Mouse (Mus musculus) MEL (cell line): ENCODE results near the gene Ssc5d. TPM values are rescaled to one million over a fixed set of nuclear protein-coding genes. Genes with fewer than 3 reads are reported as not detected.
A peak's percentile ranks its signal among the peaks of the same experiment; 100 is the strongest.
"Not testable (repeated sequence)": the region's sequence is repeated elsewhere in the genome, so short reads cannot be mapped to it uniquely, and the experiment has no call there.

Experiments
- DNase-seq: peaks from one replicate; pipeline ENCODE4 v3.0.0; 2011; ENCODE audit warnings: low read depth, low spot score
- H3K27ac ChIP-seq: 2 replicates; pipeline ENCODE4 v1.5.1; 2012; ENCODE audit warnings: low read depth, mild to moderate bottlenecking, control low read depth, low read length, moderate library complexity; ENCODE audit not compliant: control insufficient read depth
- H3K27me3 ChIP-seq, 2 experiments: fragments of 150-350 bp in 1 of 2; sonication (generic) in 1 of 2; 2 replicates each; pipeline ENCODE4 v1.6.1; 2012; ENCODE audit warnings: low read length in 2 of 2, mild to moderate bottlenecking in 2 of 2, improper control_type of control experiment in 1 of 2, moderate library complexity in 1 of 2; ENCODE audit not compliant: insufficient read depth in 2 of 2, control insufficient read depth in 1 of 2
- H3K36me3 ChIP-seq, 2 experiments: 2 replicates each; pipeline ENCODE4 v1.6.1; 2012 to 2014; ENCODE audit warnings: low read length in 2 of 2, improper control_type of control experiment in 1 of 2, inconsistent platforms in 1 of 2, mild to moderate bottlenecking in 1 of 2; ENCODE audit not compliant: insufficient read depth in 2 of 2, control insufficient read depth in 1 of 2
- H3K4me1 ChIP-seq, 2 experiments: fragments of 150-350 bp in 1 of 2; sonication (generic) in 1 of 2; 2 replicates each; pipeline ENCODE4 v1.6.1; 2012; ENCODE audit warnings: low read length in 2 of 2, improper control_type of control experiment in 1 of 2, mild to moderate bottlenecking in 1 of 2; ENCODE audit not compliant: insufficient read depth in 2 of 2, control insufficient read depth in 1 of 2
- H3K4me3 ChIP-seq, 2 experiments: fragments of 150-350 bp in 1 of 2; sonication (generic) in 1 of 2; 2 replicates each; pipeline ENCODE4 v1.5.1; 2012; ENCODE audit warnings: low read depth in 2 of 2, low read length in 2 of 2, mild to moderate bottlenecking in 2 of 2, moderate library complexity in 2 of 2, control low read depth in 1 of 2, improper control_type of control experiment in 1 of 2; ENCODE audit not compliant: control insufficient read depth in 1 of 2, insufficient read depth in 1 of 2
- H3K79me2 ChIP-seq: 2 replicates; pipeline ENCODE4 v1.6.1; 2012; ENCODE audit warnings: mild to moderate bottlenecking, low read length, moderate library complexity; ENCODE audit not compliant: control insufficient read depth, poor library complexity, insufficient read depth
- H3K9ac ChIP-seq: 2 replicates; pipeline ENCODE4 v1.6.1; 2012; ENCODE audit warnings: low read depth, mild to moderate bottlenecking, control low read depth, low read length, moderate library complexity; ENCODE audit not compliant: control insufficient read depth, poor library complexity, severe bottlenecking
- H3K9me3 ChIP-seq: fragments of 150-350 bp; sonication (generic); replicated peaks from 2 replicates; pipeline ENCODE4 v1.6.1; 2012; ENCODE audit warnings: mild to moderate bottlenecking, low read length, improper control_type of control experiment, moderate library complexity; ENCODE audit not compliant: insufficient read depth
- BHLHE40 ChIP-seq: IDR thresholded peaks from 2 replicates; pipeline ENCODE4 v1.6.1; 2012; ENCODE audit warnings: low read depth, mild to moderate bottlenecking, inconsistent platforms, low read length, improper control_type of control experiment, borderline replicate concordance
- CHD2 ChIP-seq: IDR thresholded peaks from 2 replicates; pipeline ENCODE4 v1.6.1; 2011; ENCODE audit warnings: low read length, improper control_type of control experiment
- CTCF ChIP-seq, 3 experiments: IDR thresholded peaks in 2 of 3; conservative IDR thresholded peaks in 1 of 3; 2 replicates each; pipeline ENCODE4 v1.5.1; 2011 to 2012; ENCODE audit warnings: low read length in 3 of 3, low read depth in 2 of 3, mild to moderate bottlenecking in 2 of 3, improper control_type of control experiment in 1 of 3, inconsistent platforms in 1 of 3, mixed read lengths in 1 of 3, moderate library complexity in 1 of 3; ENCODE audit not compliant: control insufficient read depth in 1 of 3, insufficient read depth in 1 of 3, poor library complexity in 1 of 3, severe bottlenecking in 1 of 3
- E2F4 ChIP-seq: IDR thresholded peaks from 2 replicates; pipeline ENCODE4 v1.6.1; 2011; ENCODE audit warnings: low read depth, low read length, improper control_type of control experiment, borderline replicate concordance
- ELF1 ChIP-seq: IDR thresholded peaks from 2 replicates; pipeline ENCODE4 v1.6.1; 2014; ENCODE audit warnings: low read depth, mild to moderate bottlenecking, inconsistent platforms, low read length, improper control_type of control experiment, moderate library complexity
- EP300 ChIP-seq, 2 experiments: IDR thresholded peaks; 2 replicates each; pipeline ENCODE4 v1.6.1; 2011; ENCODE audit warnings: improper control_type of control experiment in 2 of 2, low read length in 2 of 2, low read depth in 1 of 2, mild to moderate bottlenecking in 1 of 2
- MAZ ChIP-seq: IDR thresholded peaks from 2 replicates; pipeline ENCODE4 v1.6.1; 2012; ENCODE audit warnings: low read depth, mild to moderate bottlenecking, inconsistent platforms, low read length, improper control_type of control experiment
- MYB ChIP-seq: IDR thresholded peaks from 2 replicates; pipeline ENCODE4 v1.6.1; 2011; ENCODE audit warnings: mild to moderate bottlenecking, low read depth, low read length, improper control_type of control experiment
- MYC ChIP-seq: IDR thresholded peaks from 2 replicates; pipeline ENCODE4 v1.6.1; 2011; ENCODE audit warnings: low read depth, mild to moderate bottlenecking, low read length, improper control_type of control experiment, moderate library complexity
- NELFE ChIP-seq: IDR thresholded peaks from 2 replicates; pipeline ENCODE4 v1.6.1; 2011; ENCODE audit warnings: low read depth, low read length, improper control_type of control experiment
- POLR2AphosphoS2 ChIP-seq: IDR thresholded peaks from 2 replicates; pipeline ENCODE4 v1.6.1; 2011; ENCODE audit warnings: low read length, improper control_type of control experiment
- RAD21 ChIP-seq: IDR thresholded peaks from 2 replicates; pipeline ENCODE4 v1.6.1; 2011; ENCODE audit warnings: mild to moderate bottlenecking, low read depth, low read length, improper control_type of control experiment
- RCOR1 ChIP-seq: IDR thresholded peaks from 2 replicates; pipeline ENCODE4 v1.6.1; 2012; ENCODE audit warnings: low read depth, mild to moderate bottlenecking, inconsistent platforms, low read length, improper control_type of control experiment
- SIN3A ChIP-seq: IDR thresholded peaks from 2 replicates; pipeline ENCODE4 v1.6.1; 2012; ENCODE audit warnings: low read length, improper control_type of control experiment, inconsistent platforms
- SMC3 ChIP-seq: IDR thresholded peaks from 2 replicates; pipeline ENCODE4 v1.6.1; 2011; ENCODE audit warnings: low read depth, low read length, improper control_type of control experiment
- TCF12 ChIP-seq: IDR thresholded peaks from 2 replicates; pipeline ENCODE4 v1.6.1; 2014; ENCODE audit warnings: low read depth, mild to moderate bottlenecking, inconsistent platforms, low read length, improper control_type of control experiment, moderate library complexity
- UBTF ChIP-seq: IDR thresholded peaks from 2 replicates; pipeline ENCODE4 v1.6.1; 2012; ENCODE audit warnings: low read depth, mild to moderate bottlenecking, inconsistent platforms, low read length, improper control_type of control experiment, moderate library complexity, borderline replicate concordance; ENCODE audit not compliant: insufficient read depth
- USF1 ChIP-seq: IDR thresholded peaks from 2 replicates; pipeline ENCODE4 v1.6.1; 2014; ENCODE audit warnings: low read depth, mild to moderate bottlenecking, inconsistent platforms, low read length, improper control_type of control experiment, moderate library complexity
- USF2 ChIP-seq, 2 experiments: IDR thresholded peaks; 2 replicates each; pipeline ENCODE4 v1.6.1; 2011 to 2012; ENCODE audit warnings: improper control_type of control experiment in 2 of 2, low read length in 2 of 2, borderline replicate concordance in 1 of 2, inconsistent platforms in 1 of 2, low read depth in 1 of 2, mild to moderate bottlenecking in 1 of 2; ENCODE audit not compliant: insufficient read depth in 1 of 2
- ZKSCAN1 ChIP-seq: IDR thresholded peaks from 2 replicates; pipeline ENCODE4 v1.6.1; 2012; ENCODE audit warnings: low read depth, mild to moderate bottlenecking, inconsistent platforms, low read length, improper control_type of control experiment, moderate library complexity
- polyA plus RNA-seq, 2 experiments: library from polyadenylated mRNA; stranded (reverse) in 1 of 2; unstranded in 1 of 2; fragments of >175 nt in 1 of 2; fragments of >200 nt in 1 of 2; gene quantifications; 2 replicates each; pipeline versions ENCODE4 v1.2.1 to v1.2.4; 2012; ENCODE audit warnings: low replicate concordance in 2 of 2, low read depth in 1 of 2; ENCODE audit not compliant: insufficient read length in 2 of 2, insufficient read depth in 1 of 2, missing spikeins in 1 of 2
- total RNA-seq: library from RNA; depleted of rRNA; stranded (reverse); fragments of 300-350 nt; gene quantifications from 2 replicates; pipeline ENCODE4 v1.2.3, GENCODE M21; 2012

The Ssc5d gene
- total and polyA plus RNA-seq, 3 experiments: 0.04 to 0.17 TPM; not detected in 1

DNA sequence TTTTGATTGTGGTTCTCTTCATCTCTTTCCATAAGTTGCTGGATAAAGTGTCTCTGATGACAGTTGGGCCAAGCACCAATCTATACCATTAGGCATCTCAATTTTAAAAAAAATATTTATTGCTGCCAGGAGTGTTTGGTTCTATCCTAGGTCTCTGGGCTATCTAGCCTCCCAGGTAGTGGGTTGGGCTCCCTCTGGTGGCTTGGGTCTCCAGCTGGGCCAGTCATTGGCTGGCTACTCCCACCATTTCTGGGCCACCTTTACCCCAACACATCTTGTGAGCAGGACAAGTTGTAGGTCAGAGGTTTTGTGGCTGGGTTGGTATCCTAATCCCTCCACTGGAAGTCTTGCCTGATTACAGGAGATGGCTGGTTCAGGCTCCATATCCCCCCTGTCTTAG, 47.4 kb upstream of the Ssc5d start:
- no peak for TF ChIP-seq USF2 (IDR thresholded peaks at IDR 0.05; ENCODE audit: borderline replicate concordance in 1 of 2, insufficient read depth in 1 of 2, low read depth in 1 of 2, low read length in 2 of 2)
- peak; percentile 43 for TF ChIP-seq SMC3
- peak; percentile 11 to 43 (median 40); a peak in 4 of 6 replicates for TF ChIP-seq CTCF (IDR thresholded peaks at IDR 0.05 in 2 of 3, conservative IDR thresholded peaks at IDR 0.05 in 1 of 3; ENCODE audit: control insufficient read depth in 1 of 3, insufficient read depth in 1 of 3, low read depth in 2 of 3, low read length in 3 of 3, poor library complexity in 1 of 3, severe bottlenecking in 1 of 3)
- TF ChIP-seq BHLHE40: no peak
- peak; percentile 4 for TF ChIP-seq RAD21
- H3K4me1 ChIP-seq: no peaks in the 10 kb centered on the region; a peak in 2 of 4 replicates
- H3K9ac ChIP-seq: no peak overlapping the region
- no peaks in the 10 kb centered on the region for H3K27me3 ChIP-seq
- no peak overlapping the region; a peak in 1 of 4 replicates for H3K4me3 ChIP-seq
- no peaks in the 10 kb centered on the region for H3K36me3 ChIP-seq
- peak; percentile 18 for DNase-seq
- H3K9me3 ChIP-seq: no peaks in the 10 kb centered on the region
- no peak overlapping the region for H3K27ac ChIP-seq
- peaks cover 4% of the 10 kb centered on the region; the same call in 1 of the 2 replicates for H3K79me2 ChIP-seq

GRCm38 (mm10) chr7:4879036-4879435, 46.5 kb upstream of the Ssc5d start:
- H3K27me3 ChIP-seq, H3K9ac ChIP-seq, H3K79me2 ChIP-seq, H3K36me3 ChIP-seq, H3K4me1 ChIP-seq, DNase-seq, H3K4me3 ChIP-seq, H3K27ac ChIP-seq, H3K9me3 ChIP-seq: not testable (repeated sequence)

- H3K27me3 ChIP-seq: no peaks in the 10 kb centered on the region
- TF ChIP-seq MYB (no peak), MYC (no peak), ZKSCAN1 (no peak), UBTF (no peak), RCOR1 (no peak), SIN3A (no peak), CHD2 (no peak), MAZ (no peak), RAD21 (no peak), POLR2AphosphoS2 (no peak), USF2 (IDR thresholded peaks at IDR 0.05; ENCODE audit: borderline replicate concordance in 1 of 2, insufficient read depth in 1 of 2, low read depth in 1 of 2, low read length in 2 of 2) (no peak), TCF12 (no peak), ELF1 (no peak), E2F4 (no peak), EP300 (IDR thresholded peaks at IDR 0.05; ENCODE audit: low read depth in 1 of 2, low read length in 2 of 2) (no peak), BHLHE40 (no peak), USF1 (no peak), NELFE (no peak)
- no peaks in the 10 kb centered on the region for H3K9me3 ChIP-seq
- no peaks in the 10 kb centered on the region for H3K4me1 ChIP-seq
- no peak for DNase-seq
- no peaks in the 10 kb centered on the region for H3K79me2 ChIP-seq
- H3K36me3 ChIP-seq: no peaks in the 10 kb centered on the region
- no peak overlapping the region for H3K4me3 ChIP-seq
- H3K9ac ChIP-seq: no peak overlapping the region
- no peak overlapping the region for H3K27ac ChIP-seq
Measured at GRCm38 (mm10) chr7:4886680-4887079, 38.9 kb upstream of the Ssc5d start.
